Mouse (Mus musculus) testis, adult 2 months (tissue): ENCODE data around the gene Clcn1.

Experiments used
- CTCF ChIP-seq: fragments of 200-500 bp; IDR thresholded peaks from 2 replicates; pipeline ENCODE4 v1.5.1; 2012; ENCODE audit warnings: low read depth, mild to moderate bottlenecking, inconsistent platforms, low read length, moderate library complexity; ENCODE audit not compliant: control insufficient read depth, insufficient read depth, insufficient replicate concordance
- POLR2A ChIP-seq: fragments of 200-500 bp; IDR thresholded peaks from 2 replicates; pipeline ENCODE4 v1.6.1; 2012; ENCODE audit warnings: low read depth, mild to moderate bottlenecking, inconsistent platforms, low read length, moderate library complexity; ENCODE audit not compliant: control insufficient read depth

- no peak for TF ChIP-seq CTCF
- no peak for TF ChIP-seq POLR2A
These were observed 9.1 kb downstream of the Clcn1 start for GRCm38 (mm10) chr6:42295549-42296094.
